Mouse (Mus musculus): ENCODE results near the gene Slc2a1.

Slc2a1 gene

GRCm38 (mm10) chr4:119098216-119099210 lies 10.0 kb upstream of the Slc2a1 start:
- DNase-seq (ENCODE audit: extremely low spot score, low read depth, low spot score), result no peak

- DNase-seq (ENCODE audit: extremely low spot score, low read depth, low spot score), result no peak
These were observed 7.1 kb upstream of the Slc2a1 start for GRCm38 (mm10) chr4:119101392-119101791.

GRCm38 (mm10) chr4:119102350-119103126 lies 6.0 kb upstream of the Slc2a1 start:
- DNase-seq (ENCODE audit: extremely low spot score, low read depth, low spot score), result no peak

GRCm38 (mm10) chr4:119104847-119105246 lies 3.7 kb upstream of the Slc2a1 start:
- DNase-seq (ENCODE audit: extremely low spot score, low read depth, low spot score), result no peak

- no peak for DNase-seq (ENCODE audit: extremely low spot score, low read depth, low spot score)
These were observed 2.8 kb upstream of the Slc2a1 start for GRCm38 (mm10) chr4:119105704-119106103.

- no peak for DNase-seq (ENCODE audit: extremely low spot score, low read depth, low spot score)
These were observed 644 bp upstream of the Slc2a1 start for GRCm38 (mm10) chr4:119107867-119108266.

GRCm38 (mm10) chr4:119109640-119110039 lies 1.1 kb downstream of the Slc2a1 start:
- DNase-seq (ENCODE audit: extremely low spot score, low read depth, low spot score), result no peak

- DNase-seq (ENCODE audit: extremely low spot score, low read depth, low spot score), result no peak
These were observed 2.0 kb downstream of the Slc2a1 start for GRCm38 (mm10) chr4:119110512-119110911.

GRCm38 (mm10) chr4:119111410-119111809 lies 2.9 kb downstream of the Slc2a1 start:
- no peak for DNase-seq (ENCODE audit: extremely low spot score, low read depth, low spot score)

GRCm38 (mm10) chr4:119112256-119112885 lies 3.9 kb downstream of the Slc2a1 start:
- DNase-seq (ENCODE audit: extremely low spot score, low read depth, low spot score), result no peak

- no peak for DNase-seq (ENCODE audit: extremely low spot score, low read depth, low spot score)
These were observed 7.1 kb downstream of the Slc2a1 start for GRCm38 (mm10) chr4:119115611-119116070.

- no peak for DNase-seq (ENCODE audit: extremely low spot score, low read depth, low spot score)
These were observed 7.8 kb downstream of the Slc2a1 start for GRCm38 (mm10) chr4:119116336-119116735.

- no peak for DNase-seq (ENCODE audit: extremely low spot score, low read depth, low spot score)
These were observed 9.1 kb downstream of the Slc2a1 start for GRCm38 (mm10) chr4:119117571-119117970.

- DNase-seq (ENCODE audit: extremely low spot score, low read depth, low spot score), result no peak
These were observed 10.2 kb downstream of the Slc2a1 start for GRCm38 (mm10) chr4:119118659-119119077.

GRCm38 (mm10) chr4:119119354-119119753 lies 10.8 kb downstream of the Slc2a1 start:
- no peak for DNase-seq (ENCODE audit: extremely low spot score, low read depth, low spot score)

- no peak for DNase-seq (ENCODE audit: extremely low spot score, low read depth, low spot score)
These were observed 11.6 kb downstream of the Slc2a1 start for GRCm38 (mm10) chr4:119120095-119120494.

- no peak for DNase-seq (ENCODE audit: extremely low spot score, low read depth, low spot score)
These were observed 12.7 kb downstream of the Slc2a1 start for GRCm38 (mm10) chr4:119121249-119121648.

- DNase-seq (ENCODE audit: extremely low spot score, low read depth, low spot score), result no peak
These were observed 16.3 kb downstream of the Slc2a1 start for GRCm38 (mm10) chr4:119124771-119125273.

- no peak for DNase-seq (ENCODE audit: extremely low spot score, low read depth, low spot score)
These were observed 17.2 kb downstream of the Slc2a1 start for GRCm38 (mm10) chr4:119125577-119126270.

GRCm38 (mm10) chr4:119127229-119127628 lies 18.7 kb downstream of the Slc2a1 start:
- no peak for DNase-seq (ENCODE audit: extremely low spot score, low read depth, low spot score)

All from hindlimb bud, embryonic 11.5 days (tissue).